Mouse (Mus musculus): Measurements from ENCODE around the gene Anapc7. TPM values are rescaled to one million over a fixed set of nuclear protein-coding genes. Genes with fewer than 3 reads are reported as not detected.

Gene Anapc7
- total and polyA plus RNA-seq, 2 experiments from 2014 or later: 33.0 to 42.0 TPM

GRCm38 (mm10) chr5:122450913-122451317 is 29.4 kb downstream of the Anapc7 start:
- H3K4me2 ChIP-seq (ENCODE audit: low read depth): no peak overlapping the region
- H3K27me3 ChIP-seq (ENCODE audit: insufficient read depth, low read length): no peaks in the 10 kb centered on the region
- H3K36me3 ChIP-seq (ENCODE audit: insufficient read depth): peaks cover 50% of the 10 kb centered on the region
- no peak overlapping the region for H3K9ac ChIP-seq
- no peak for ATAC-seq
- H3K4me3 ChIP-seq (ENCODE audit: low read depth, low read length): no peak overlapping the region
- WGBS: 73% methylated on average over 5 of the region's 5 CpGs
- H3K4me1 ChIP-seq (ENCODE audit: insufficient read depth): no peaks in the 10 kb centered on the region
- no peak for DNase-seq
- no peak overlapping the region for H3K27ac ChIP-seq (ENCODE audit: low read depth, low read length)
- H3K9me3 ChIP-seq (ENCODE audit: low read length): no peaks in the 10 kb centered on the region
- TF ChIP-seq CTCF (IDR thresholded peaks at IDR 0.05; ENCODE audit: low read depth): no peak

- H3K4me1 ChIP-seq (ENCODE audit: insufficient read depth): no peaks in the 10 kb centered on the region
- H3K36me3 ChIP-seq (ENCODE audit: insufficient read depth): peaks cover 48% of the 10 kb centered on the region
- no peaks in the 10 kb centered on the region for H3K27me3 ChIP-seq (ENCODE audit: insufficient read depth, low read length)
- no peak overlapping the region for H3K27ac ChIP-seq (ENCODE audit: low read depth, low read length)
- DNase-seq (no peak), ATAC-seq (no peak)
- no peak overlapping the region for H3K4me3 ChIP-seq (ENCODE audit: low read depth, low read length)
- no peaks in the 10 kb centered on the region for H3K9me3 ChIP-seq (ENCODE audit: low read length)
- TF ChIP-seq CTCF (IDR thresholded peaks at IDR 0.05; ENCODE audit: low read depth): no peak
- H3K9ac ChIP-seq: no peak overlapping the region
- 93% methylated on average over 5 of the region's 5 CpGs for WGBS
- no peak overlapping the region for H3K4me2 ChIP-seq (ENCODE audit: low read depth)
Measured at GRCm38 (mm10) chr5:122451324-122451723, 29.8 kb downstream of the Anapc7 start.

GRCm38 (mm10) chr5:122452194-122452593 is 30.7 kb downstream of the Anapc7 start:
- H3K4me2 ChIP-seq (ENCODE audit: low read depth): no peak overlapping the region
- 82% methylated on average over 7 of the region's 7 CpGs for WGBS
- no peak for TF ChIP-seq CTCF (IDR thresholded peaks at IDR 0.05; ENCODE audit: low read depth)
- DNase-seq (no peak), ATAC-seq (no peak)
- H3K9ac ChIP-seq: no peak overlapping the region
- H3K4me3 ChIP-seq (ENCODE audit: low read depth, low read length): no peak overlapping the region
- H3K9me3 ChIP-seq (ENCODE audit: low read length): no peaks in the 10 kb centered on the region
- no peaks in the 10 kb centered on the region for H3K4me1 ChIP-seq (ENCODE audit: insufficient read depth)
- no peak overlapping the region for H3K27ac ChIP-seq (ENCODE audit: low read depth, low read length)
- peaks cover 49% of the 10 kb centered on the region for H3K36me3 ChIP-seq (ENCODE audit: insufficient read depth)
- H3K27me3 ChIP-seq (ENCODE audit: insufficient read depth, low read length): no peaks in the 10 kb centered on the region

GRCm38 (mm10) chr5:122453188-122453587 is 31.7 kb downstream of the Anapc7 start:
- H3K27me3 ChIP-seq (ENCODE audit: insufficient read depth, low read length): no peaks in the 10 kb centered on the region
- peaks cover 57% of the 10 kb centered on the region for H3K36me3 ChIP-seq (ENCODE audit: insufficient read depth)
- ATAC-seq (no peak), DNase-seq (no peak)
- WGBS: 75% methylated on average over 6 of the region's 6 CpGs
- H3K9me3 ChIP-seq (ENCODE audit: low read length): no peaks in the 10 kb centered on the region
- no peak overlapping the region for H3K4me3 ChIP-seq (ENCODE audit: low read depth, low read length)
- no peak overlapping the region for H3K9ac ChIP-seq
- H3K4me2 ChIP-seq (ENCODE audit: low read depth): no peak overlapping the region
- no peak for TF ChIP-seq CTCF (IDR thresholded peaks at IDR 0.05; ENCODE audit: low read depth)
- H3K27ac ChIP-seq (ENCODE audit: low read depth, low read length): no peak overlapping the region
- H3K4me1 ChIP-seq (ENCODE audit: insufficient read depth): no peaks in the 10 kb centered on the region

GRCm38 (mm10) chr5:122454442-122454841 is 32.9 kb downstream of the Anapc7 start:
- no peak overlapping the region for H3K4me2 ChIP-seq (ENCODE audit: low read depth)
- no peaks in the 10 kb centered on the region for H3K9me3 ChIP-seq (ENCODE audit: low read length)
- DNase-seq: no peak
- 82% methylated on average over 4 of the region's 4 CpGs for WGBS
- peaks cover 69% of the 10 kb centered on the region for H3K36me3 ChIP-seq (ENCODE audit: insufficient read depth)
- ATAC-seq: no peak
- no peaks in the 10 kb centered on the region for H3K4me1 ChIP-seq (ENCODE audit: insufficient read depth)
- TF ChIP-seq CTCF (IDR thresholded peaks at IDR 0.05; ENCODE audit: low read depth): no peak
- H3K9ac ChIP-seq: no peak overlapping the region
- no peak overlapping the region for H3K4me3 ChIP-seq (ENCODE audit: low read depth, low read length)
- no peak overlapping the region for H3K27ac ChIP-seq (ENCODE audit: low read depth, low read length)
- no peaks in the 10 kb centered on the region for H3K27me3 ChIP-seq (ENCODE audit: insufficient read depth, low read length)

GRCm38 (mm10) chr5:122454883-122455282 is 33.4 kb downstream of the Anapc7 start:
- no peak for ATAC-seq

GRCm38 (mm10) chr5:122455584-122455983 is 34.1 kb downstream of the Anapc7 start:
- no peak for ATAC-seq
- TF ChIP-seq CTCF (IDR thresholded peaks at IDR 0.05; ENCODE audit: low read depth): no peak

More at GRCm38 (mm10) chr5:122454883-122455282, 33.4 kb downstream of the Anapc7 start:
- WGBS: 95% methylated on average over 3 of the region's 3 CpGs
- no peak for DNase-seq
- TF ChIP-seq CTCF (IDR thresholded peaks at IDR 0.05; ENCODE audit: low read depth): no peak
- Histone ChIP-seq H3K9ac (no peak overlapping the region), H3K27ac (ENCODE audit: low read depth, low read length) (no peak overlapping the region), H3K4me1 (ENCODE audit: insufficient read depth) (no peaks in the 10 kb centered on the region), H3K27me3 (ENCODE audit: insufficient read depth, low read length) (no peaks in the 10 kb centered on the region), H3K4me3 (ENCODE audit: low read depth, low read length) (no peak overlapping the region), H3K9me3 (ENCODE audit: low read length) (no peaks in the 10 kb centered on the region), H3K4me2 (ENCODE audit: low read depth) (no peak overlapping the region), H3K36me3 (ENCODE audit: insufficient read depth) (peaks cover 74% of the 10 kb centered on the region)

More at GRCm38 (mm10) chr5:122455584-122455983, 34.1 kb downstream of the Anapc7 start:
- no peak for DNase-seq
- no peaks in the 10 kb centered on the region for H3K9me3 ChIP-seq (ENCODE audit: low read length)
- no peaks in the 10 kb centered on the region for H3K27me3 ChIP-seq (ENCODE audit: insufficient read depth, low read length)
- no peak overlapping the region for H3K4me2 ChIP-seq (ENCODE audit: low read depth)
- no peak overlapping the region for H3K27ac ChIP-seq (ENCODE audit: low read depth, low read length)
- H3K4me1 ChIP-seq (ENCODE audit: insufficient read depth): no peaks in the 10 kb centered on the region
- H3K36me3 ChIP-seq (ENCODE audit: insufficient read depth): peaks cover 81% of the 10 kb centered on the region
- H3K9ac ChIP-seq: no peak overlapping the region
- 95% methylated on average over 3 of the region's 3 CpGs for WGBS
- no peak overlapping the region for H3K4me3 ChIP-seq (ENCODE audit: low read depth, low read length)

All from forebrain, postnatal 0 days (tissue).